Mouse (Mus musculus): ENCODE measurements at regions not wholly inside any gene's neighbourhood (a gene's known extent, or its start where the extent isn't known, plus 50 kb on each side); places are given as distances from the start of the nearest gene placed in this dataset.

DNA sequence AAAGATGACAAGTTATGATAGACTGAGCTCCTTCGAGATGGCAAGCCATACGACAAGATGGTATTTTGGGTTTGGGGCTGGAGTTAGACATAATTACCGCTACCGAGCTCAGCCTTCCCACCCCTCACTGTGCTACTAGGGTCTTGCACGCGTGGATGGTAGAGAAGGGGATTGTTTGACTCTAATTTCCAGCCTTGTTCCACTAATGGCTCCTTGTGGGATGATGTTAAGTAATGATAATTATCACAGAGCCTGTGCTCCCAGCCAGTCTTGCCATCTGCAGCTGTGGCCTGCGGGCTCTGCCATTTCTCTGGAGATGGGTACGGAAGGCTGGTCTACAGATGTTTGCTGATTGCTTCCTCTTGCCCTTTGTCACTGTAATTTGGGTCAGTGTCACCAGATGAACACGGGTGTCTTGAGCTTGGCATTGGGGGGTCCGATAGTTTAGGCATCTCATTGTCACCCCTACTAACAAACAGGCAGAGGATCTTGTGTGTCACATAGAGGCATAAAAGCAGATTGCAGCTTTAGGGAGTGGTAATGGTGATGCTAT lies 108.8 kb upstream of the Ctbp2 start:
- DNase-seq (ENCODE audit: low spot score), result no peak

DNA sequence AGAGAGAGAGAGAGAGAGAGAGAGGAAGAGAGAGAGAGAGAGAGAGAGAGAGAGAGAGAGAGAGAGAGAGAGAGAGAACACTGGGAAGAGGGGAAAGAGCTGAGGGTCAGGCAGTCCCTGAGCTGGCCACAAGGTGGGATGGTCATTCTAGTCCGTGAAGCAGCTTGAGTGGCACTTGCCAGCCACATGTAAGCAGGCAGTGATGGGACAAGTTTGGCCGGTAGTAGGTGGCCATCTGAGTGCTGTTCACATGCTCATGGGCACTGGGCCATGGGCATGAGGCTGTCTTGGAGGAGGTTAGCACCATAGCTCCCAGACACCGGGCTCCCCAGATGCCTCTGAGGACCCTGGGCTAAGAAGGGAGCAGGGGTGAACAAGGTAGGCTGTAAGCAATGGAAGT lies 106.7 kb upstream of the Ctbp2 start:
- no peak for DNase-seq (ENCODE audit: low spot score)

DNA sequence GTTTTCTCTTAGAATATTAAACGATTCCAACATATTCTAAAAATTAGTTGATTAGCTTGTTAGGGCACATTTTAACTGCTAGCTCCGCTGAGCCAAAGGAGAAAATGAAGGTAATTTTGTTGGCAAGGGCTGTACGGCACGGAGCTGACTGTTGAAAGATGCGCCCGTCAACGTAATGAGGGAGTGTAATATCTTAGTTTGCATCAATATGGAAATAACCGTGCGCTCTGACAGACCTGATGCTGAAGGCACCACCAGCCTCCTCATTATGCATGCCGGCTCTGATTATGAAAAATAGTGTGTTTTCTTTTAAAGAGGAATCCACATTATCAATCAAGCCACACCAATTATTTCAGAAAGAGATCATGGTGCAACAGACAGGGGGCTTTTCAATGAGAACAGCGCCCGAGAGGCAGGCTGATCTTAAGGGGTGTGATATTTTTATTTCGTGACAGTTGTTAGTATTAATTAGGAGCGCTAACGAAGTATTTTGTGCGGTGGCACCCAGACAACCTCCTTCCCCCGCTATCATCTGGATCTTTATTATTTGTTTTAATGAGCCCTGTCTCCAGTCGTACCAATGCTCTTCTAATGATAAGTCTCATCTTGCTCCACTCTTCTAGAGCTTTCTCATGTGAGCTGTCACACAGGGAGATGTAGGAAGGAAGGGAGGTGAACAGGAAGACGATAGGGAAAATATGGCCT lies 99.9 kb upstream of the Ctbp2 start:
- no peak for DNase-seq (ENCODE audit: low spot score)

DNA sequence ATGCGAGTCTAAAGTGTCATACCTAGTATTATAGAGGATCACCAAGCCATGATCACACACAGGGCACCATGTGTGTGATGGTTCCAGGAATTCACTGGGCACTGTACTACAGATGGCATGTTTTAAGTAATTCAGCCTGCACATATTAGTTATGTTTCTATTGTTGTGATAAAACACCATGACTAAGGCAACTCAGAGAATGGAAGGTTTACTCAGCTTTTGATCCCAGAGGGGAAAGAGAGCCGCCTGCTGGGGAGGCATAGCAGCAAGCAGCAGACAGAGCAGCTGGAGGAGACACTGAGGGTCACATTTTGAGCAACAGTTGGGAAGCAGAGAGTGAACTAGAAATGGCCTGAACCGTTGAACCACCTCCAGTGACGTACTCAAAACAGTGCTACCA lies 88.2 kb upstream of the Ctbp2 start:
- DNase-seq (ENCODE audit: low spot score), result no peak

DNA sequence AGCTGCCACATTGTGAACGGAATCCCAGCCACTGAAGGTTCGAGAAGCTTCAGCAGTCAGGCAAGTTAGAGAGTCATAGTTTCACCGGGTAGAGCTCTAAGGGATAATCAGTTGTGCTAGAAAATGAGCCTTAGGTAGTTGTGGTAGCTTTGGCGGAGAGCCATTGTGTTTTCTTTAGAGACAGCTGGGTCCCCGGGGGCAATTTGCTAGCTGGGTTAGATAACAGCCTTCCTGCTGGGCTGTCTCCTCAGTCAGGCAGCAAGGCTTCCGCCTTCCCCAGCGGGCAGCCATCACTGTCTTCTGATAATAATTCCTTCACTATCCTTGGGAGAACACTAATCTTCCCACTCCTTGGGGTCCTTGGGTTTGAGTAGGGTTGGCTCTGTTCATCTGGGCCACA lies 81.5 kb upstream of the Ctbp2 start:
- DNase-seq (ENCODE audit: low spot score), result no peak

DNA sequence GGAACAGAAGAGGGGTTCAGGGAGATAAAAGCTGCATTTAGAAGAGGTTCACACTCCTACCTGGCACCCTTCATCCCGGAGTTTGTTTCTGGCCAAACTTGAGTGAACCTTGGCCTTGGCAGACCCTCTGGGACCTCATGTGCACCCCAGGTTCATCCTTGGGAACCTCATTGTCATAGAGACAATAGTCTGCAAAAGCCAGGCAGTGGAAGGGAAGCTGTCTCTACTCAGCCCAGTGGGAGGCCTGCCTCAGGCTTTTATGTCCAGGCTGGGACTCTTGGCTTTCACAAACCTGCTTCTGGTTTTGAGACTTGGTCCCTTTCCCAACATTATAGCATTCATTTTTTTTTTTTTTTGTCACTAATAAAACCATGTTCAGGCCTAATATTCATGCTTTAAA lies 80.3 kb upstream of the Ctbp2 start:
- DNase-seq (ENCODE audit: low spot score), result no peak

DNA sequence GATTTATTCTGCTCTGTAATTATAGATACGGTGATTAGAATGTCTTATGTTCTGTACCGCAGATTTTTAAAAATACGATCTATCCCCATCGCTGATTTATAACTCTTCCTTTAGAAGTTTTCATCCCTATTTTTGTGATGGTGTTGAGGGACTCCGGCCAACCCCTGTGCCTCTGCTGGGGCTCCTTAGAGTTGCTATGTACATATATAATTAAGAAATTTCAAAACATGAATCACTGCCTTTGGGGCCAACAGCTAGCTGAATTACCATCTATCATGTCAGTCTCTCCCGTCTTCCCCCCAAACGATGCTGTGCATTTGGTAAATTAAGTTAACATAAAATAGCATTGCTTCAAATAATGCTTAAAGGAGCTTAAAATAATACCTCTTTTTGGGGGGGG lies 79.8 kb upstream of the Ctbp2 start:
- no peak for DNase-seq (ENCODE audit: low spot score)

DNA sequence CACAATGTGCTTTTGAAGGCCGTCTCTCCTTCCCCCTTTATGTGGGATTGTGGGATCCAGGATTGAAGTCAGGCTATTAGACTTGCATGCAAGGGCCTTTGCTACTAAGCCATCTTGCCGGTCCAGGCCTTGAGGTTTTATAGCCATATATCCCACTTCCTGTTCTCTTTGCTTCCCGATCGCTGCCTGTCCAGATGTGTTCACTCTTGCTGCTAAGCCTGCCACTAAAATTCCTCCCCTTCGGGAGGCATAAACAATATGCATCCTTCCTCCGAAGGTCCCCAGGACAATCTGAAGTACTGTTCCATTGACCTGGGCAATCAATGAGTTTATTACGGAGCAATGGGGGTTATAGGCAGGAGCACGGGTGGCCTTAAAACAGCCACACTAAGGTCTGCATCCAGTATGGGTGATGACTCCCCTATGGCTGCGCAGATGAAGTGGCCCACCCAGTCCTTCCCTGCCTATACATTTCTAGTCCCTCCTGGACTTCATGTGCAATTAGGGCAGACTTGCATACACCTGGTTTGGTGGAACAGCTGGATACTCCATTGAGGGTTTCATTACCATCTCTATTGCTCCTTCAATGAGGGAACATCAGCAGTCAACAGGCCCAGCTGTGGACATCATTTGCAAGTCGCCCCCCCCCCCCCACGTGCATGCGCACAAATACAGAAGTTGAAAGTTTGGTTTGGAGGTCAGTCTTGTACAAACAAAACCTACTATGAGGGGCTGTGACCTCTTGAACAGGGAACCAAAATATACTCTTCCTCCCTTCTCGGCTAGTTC lies 78.1 kb upstream of the Ctbp2 start:
- no peak for DNase-seq (ENCODE audit: low spot score)

DNA sequence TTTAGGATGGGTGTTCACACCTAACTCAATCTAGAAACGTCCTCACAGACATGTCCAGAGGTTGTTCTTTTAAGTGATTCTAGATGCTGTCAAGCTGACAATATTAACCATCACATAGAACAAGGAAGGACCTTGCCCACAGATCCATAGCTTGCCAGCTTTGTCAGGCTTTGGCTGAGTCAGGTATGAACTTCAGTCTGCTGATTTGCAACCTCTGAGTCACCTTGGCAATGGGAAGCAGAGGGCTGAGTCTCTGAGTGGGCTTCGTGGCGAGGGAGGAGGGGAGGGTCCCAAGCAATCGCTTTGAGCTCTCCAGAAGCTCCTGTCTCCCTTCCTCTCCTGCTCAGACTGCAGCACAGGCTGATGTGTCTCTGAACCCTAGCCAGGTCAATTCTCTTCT lies 74.9 kb upstream of the Ctbp2 start:
- no peak for DNase-seq (ENCODE audit: low spot score)

DNA sequence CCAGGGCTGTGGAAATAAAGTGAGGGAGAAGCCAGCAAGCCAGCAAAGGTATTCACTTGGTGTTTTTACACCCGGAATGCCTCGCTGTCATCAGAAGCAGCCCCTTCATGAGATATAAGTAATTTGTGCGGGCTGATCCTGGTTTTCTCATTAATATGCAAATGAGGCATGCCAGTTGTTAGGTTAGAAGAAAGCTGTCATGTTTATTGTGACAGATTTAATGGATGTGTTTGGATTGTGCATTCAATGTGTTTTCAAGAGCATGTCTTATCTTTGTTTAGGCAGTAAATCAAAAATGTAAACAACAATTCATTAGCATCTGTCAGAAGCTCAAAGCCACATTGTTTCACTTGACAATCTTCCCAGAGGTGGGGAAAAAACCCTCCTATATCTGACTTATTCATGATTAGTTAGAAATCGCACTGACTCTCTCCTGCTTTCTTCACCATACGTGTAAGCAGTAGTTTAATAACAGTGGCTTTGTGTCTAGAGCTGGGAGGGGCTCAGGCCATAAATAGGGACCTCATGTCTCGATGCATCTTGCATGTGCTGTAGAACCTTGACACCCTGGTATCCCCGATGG lies 65.8 kb upstream of the Ctbp2 start:
- DNase-seq (ENCODE audit: low spot score), result no peak

DNA sequence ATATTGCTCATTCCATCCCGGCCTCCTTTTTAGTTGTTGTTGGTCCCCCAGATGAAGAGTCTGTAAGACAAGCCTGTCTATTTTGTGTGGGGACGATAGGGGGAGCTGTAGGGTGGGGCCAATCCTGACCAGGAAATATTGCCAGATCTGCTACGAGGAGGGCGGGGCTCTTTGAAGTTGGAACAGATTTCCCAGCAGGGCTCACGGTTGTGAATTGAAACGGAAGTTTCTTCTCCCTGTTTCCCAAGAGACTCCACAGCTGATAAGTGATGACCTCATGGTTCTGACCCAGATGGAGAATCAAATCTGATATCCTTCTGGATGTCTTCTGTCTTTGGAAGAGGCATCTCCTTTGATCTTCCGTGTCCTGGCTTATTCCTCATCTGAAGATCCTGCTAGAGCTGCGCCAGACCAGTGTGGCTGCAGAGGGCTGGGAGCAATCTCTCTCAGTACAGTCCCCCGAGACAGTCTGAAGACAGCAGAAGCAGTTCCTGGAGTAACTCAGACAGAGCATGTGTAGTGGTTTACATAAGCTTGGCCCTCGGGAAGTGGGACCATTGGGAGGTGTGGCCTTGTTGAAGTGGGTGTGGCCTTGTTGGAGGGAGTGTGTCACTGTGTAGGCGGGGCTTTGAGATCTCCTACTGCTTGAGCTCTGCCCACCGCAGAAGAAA lies 61.9 kb upstream of the Ctbp2 start:
- DNase-seq (ENCODE audit: low spot score), result no peak

DNA sequence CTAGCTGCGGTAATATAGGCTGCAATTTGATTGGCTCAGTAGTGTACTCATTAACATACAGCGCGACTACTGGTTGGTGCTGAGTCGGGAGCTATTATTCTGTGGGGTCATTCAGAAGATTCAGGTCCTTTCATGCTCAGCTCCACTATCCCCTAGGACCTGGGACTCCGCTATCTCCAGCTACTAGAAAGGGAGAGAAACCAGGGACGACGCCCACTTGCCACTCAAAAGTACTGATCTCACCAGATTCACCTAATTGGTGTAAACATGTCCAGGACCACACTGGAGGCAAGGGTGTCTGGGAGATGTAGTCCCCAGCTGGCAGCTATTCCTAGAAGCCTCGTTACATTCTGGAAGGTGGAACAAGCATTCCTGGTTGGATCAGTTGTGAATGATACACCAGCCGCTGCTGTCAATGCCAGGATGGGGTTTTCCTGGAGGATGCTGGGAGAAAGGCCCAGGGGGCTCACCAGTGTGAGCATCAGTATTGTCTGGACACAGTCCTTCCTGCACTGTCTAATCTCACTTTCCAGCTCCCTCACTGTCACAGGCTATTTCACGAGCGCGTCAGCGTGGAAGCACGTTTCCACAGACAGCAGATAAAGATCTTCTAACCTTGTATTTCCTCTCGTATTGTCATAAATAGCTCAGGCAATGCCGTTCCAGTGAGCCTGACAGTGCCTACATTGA lies 60.9 kb upstream of the Ctbp2 start:
- no peak for DNase-seq (ENCODE audit: low spot score)

DNA sequence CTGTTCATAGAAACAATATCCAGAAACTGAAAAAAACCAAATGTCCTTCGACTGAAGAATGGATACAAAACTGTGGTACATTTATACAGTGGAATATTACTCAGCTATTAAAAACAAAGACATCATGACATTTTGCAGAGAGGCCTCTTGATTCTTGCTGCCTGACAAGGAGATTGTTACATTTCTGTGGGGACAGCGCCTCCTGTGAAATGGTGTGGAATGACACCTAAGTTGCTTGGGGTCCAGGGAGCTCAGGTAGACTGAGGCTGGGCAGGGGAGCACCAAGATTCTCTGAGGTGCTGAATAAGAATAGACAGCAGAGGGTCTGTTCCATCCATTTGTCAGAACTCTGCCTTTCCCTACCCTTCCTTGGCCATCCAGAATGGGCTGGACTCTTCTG lies 57.2 kb upstream of the Ctbp2 start:
- no peak for DNase-seq (ENCODE audit: low spot score)

DNA sequence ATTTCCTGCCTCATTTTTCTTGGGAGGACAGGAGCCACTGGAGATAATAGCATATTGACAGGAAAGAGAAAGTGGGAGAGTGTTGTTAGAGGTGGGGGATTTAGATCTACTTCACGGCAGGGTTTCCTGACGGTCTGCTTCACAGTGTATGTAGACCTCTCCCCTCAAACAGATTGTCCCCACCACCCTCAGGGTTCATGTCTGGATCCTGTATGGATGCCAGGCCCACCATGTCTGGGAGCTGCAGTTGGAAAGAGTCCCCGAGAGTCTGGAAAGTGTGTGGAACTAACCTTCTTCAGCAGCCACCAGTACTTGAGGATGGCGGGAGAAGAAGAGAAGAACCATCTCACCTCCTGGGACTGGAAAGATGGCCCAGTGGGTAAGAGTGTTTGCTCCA lies 53.0 kb upstream of the Ctbp2 start:
- no peak for DNase-seq (ENCODE audit: low spot score)

DNA sequence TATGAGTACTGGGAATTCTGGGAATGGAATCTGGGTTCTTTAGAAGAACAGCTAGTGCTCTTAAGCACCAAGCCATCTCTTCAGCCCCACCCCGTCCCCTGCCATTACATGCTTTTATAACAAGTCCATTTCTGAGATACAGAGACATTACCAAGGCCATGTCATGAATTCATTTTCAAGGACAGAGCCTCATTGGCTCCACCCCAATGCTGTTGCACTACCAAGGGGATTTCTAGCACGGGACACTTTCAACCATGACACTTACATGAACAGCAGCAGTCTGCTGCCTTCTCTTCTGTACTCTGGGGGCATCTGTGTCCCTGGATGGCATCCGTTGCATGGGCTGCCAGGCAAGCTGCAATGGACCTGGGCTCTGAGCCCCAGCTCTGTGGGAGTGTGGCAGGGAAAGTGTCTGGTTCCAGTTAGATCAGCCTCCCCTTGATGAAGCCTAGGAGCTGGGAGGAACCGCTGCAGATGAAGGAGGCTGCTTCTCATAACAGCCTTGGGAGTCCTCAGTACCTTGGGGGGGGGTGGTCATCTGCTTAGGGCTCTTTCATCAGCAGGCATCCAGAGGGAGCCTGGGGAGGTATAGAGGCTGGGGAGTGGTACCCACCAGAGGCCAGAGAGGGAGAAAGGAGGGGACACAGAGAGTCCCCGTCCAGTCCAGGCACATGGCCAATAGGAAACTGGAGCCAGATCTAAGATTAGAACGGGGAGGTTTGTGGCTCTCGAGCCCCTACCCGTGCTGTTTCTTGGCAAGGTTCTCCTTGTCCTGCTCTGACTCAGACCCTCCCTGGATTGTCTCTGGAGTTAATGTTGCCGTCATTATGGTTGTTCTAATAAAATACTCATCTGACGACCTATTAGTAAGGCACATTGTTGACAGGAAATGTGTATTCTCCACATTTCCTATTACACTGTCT lies 52.4 kb upstream of the Ctbp2 start:
- no peak for DNase-seq (ENCODE audit: low spot score)
